In the genomic region with DNA sequence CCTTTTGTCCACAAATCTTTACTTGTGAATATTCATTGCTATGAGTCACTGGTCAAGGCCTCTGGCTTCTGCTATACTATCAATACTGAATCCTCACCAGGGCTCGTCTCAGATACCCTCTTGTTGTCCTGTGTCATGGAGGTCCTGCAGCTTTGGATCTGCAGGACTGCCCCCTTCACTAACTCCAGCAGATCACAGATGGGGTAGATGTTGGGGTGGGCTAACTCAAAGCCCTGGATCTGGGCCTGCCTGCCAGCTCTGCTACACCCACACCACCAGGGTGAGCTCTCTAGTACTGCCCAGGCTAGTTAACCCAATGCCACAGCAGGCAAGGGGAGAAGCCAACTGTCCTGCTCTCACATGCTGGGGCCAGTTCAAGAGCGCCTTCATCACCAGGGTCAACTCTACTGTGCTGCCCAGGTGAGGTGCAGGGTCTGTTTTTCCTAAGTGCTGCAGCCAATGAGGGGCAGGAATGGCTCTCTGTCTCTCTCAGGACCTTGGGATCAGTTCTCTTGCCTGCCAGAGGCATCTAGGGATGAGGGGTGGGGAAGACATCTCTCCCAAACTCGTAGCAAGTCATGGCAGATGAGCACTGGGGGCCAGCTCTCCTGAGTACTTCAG, we compare ENCODE assay signal across 22 mouse cellular contexts. TPM values are rescaled to one million over a fixed set of nuclear protein-coding genes. Genes with fewer than 3 reads are reported as not detected.
DNase-seq lines count a peak whose midpoint lies in the region; ATAC-seq and TF ChIP-seq lines count a peak whose summit lies in the region.
"Had no signal": no experiment of that assay in that cellular context is flagged by ENCODE, and none has a peak within 500 bp of the region (broad histone marks: within the 10 kb centered on the region; RNA-seq: fewer than 3 reads in every experiment).

No protein-coding gene starts in this region.

- no peak overlapping the region for H3K4me3 ChIP-seq in heart, embryonic 15.5 days
- H3K4me3 ChIP-seq in liver, embryonic 14.5 days (ENCODE audit: insufficient read depth in 1 of 2, low read depth in 2 of 2, low read length in 2 of 2): no peak overlapping the region
- H3K4me3 ChIP-seq in liver, embryonic 11.5 days (ENCODE audit: low read depth, low read length): no peak overlapping the region
- H3K4me3 ChIP-seq: embryonic facial prominence, embryonic 13.5 days; embryonic facial prominence, embryonic 15.5 days; erythroblast, embryonic 14.5 days; forebrain, embryonic 10.5 days; forebrain, embryonic 12.5 days had no signal

- H3K27ac ChIP-seq in heart, embryonic 15.5 days: no peak overlapping the region
- H3K27ac ChIP-seq in liver, embryonic 14.5 days: no peak overlapping the region
- no peak overlapping the region for H3K27ac ChIP-seq in liver, embryonic 11.5 days (ENCODE audit: low read depth, low read length)
- H3K27ac ChIP-seq: embryonic facial prominence, embryonic 13.5 days; embryonic facial prominence, embryonic 15.5 days; forebrain, embryonic 10.5 days; forebrain, embryonic 12.5 days had no signal

- 61% methylated on average over 3 of the region's 3 CpGs for WGBS in heart, embryonic 15.5 days
- 52% methylated on average over 3 of the region's 3 CpGs for WGBS in liver, embryonic 14.5 days (ENCODE audit: insufficient replicate concordance)
- WGBS in liver, embryonic 11.5 days: 75% methylated on average over 3 of the region's 3 CpGs

- no peaks in the 10 kb centered on the region for H3K9me3 ChIP-seq in heart, embryonic 15.5 days (replicated peaks)
- H3K9me3 ChIP-seq in liver, embryonic 14.5 days (ENCODE audit: control insufficient read depth, low read length): no peaks in the 10 kb centered on the region
- H3K9me3 ChIP-seq in liver, embryonic 11.5 days (ENCODE audit: control insufficient read depth, low read length): no peaks in the 10 kb centered on the region
- H3K9me3 ChIP-seq: embryonic facial prominence, embryonic 13.5 days; embryonic facial prominence, embryonic 15.5 days; forebrain, embryonic 10.5 days; forebrain, embryonic 12.5 days had no signal

- intact Hi-C loops in heart, postnatal 10 days (cut with DNase I): no loop called here

- H3K27me3 ChIP-seq in heart, embryonic 15.5 days: no peaks in the 10 kb centered on the region
- no peaks in the 10 kb centered on the region for H3K27me3 ChIP-seq in liver, embryonic 14.5 days (ENCODE audit: control insufficient read depth, insufficient read depth, low read length)
- H3K27me3 ChIP-seq in liver, embryonic 11.5 days (replicated peaks; ENCODE audit: control insufficient read depth, insufficient read depth, low read length): no peaks in the 10 kb centered on the region
- H3K27me3 ChIP-seq: embryonic facial prominence, embryonic 13.5 days; embryonic facial prominence, embryonic 15.5 days; forebrain, embryonic 12.5 days had no signal

- ATAC-seq in heart, embryonic 15.5 days (replicated peaks; ENCODE audit: insufficient number of reproducible peaks, insufficient read depth, low FRiP score, low read depth): 0 out of 2 replicates have a peak, but pooled peaks have one; percentile 10
- ATAC-seq in liver, embryonic 14.5 days (ENCODE audit: insufficient read depth): peak; percentile 11; the same call in 1 of the 2 replicates
- ATAC-seq in liver, embryonic 11.5 days (replicated peaks; ENCODE audit: low FRiP score): no peak
- 0 out of 2 replicates have a peak, but pooled peaks have one; percentile 6 for ATAC-seq in granulocyte monocyte progenitor cell, adult 5-6 weeks (replicated peaks; ENCODE audit: poor library complexity, severe bottlenecking)
- ATAC-seq: forebrain, embryonic 14.5 days had no signal

- H3K4me2 ChIP-seq in heart, embryonic 15.5 days: no peak overlapping the region
- no peak overlapping the region for H3K4me2 ChIP-seq in liver, embryonic 14.5 days (ENCODE audit: low read depth)
- no peak overlapping the region for H3K4me2 ChIP-seq in liver, embryonic 11.5 days
- H3K4me2 ChIP-seq: embryonic facial prominence, embryonic 13.5 days; embryonic facial prominence, embryonic 15.5 days; forebrain, embryonic 12.5 days had no signal

- no peak for TF ChIP-seq EP300 in liver, embryonic 14.5 days (IDR thresholded peaks at IDR 0.05; ENCODE audit: low read depth)

- H3K4me1 ChIP-seq in heart, embryonic 15.5 days (replicated peaks): no peaks in the 10 kb centered on the region
- peaks cover 0 to under 1% of the 10 kb centered on the region in 2 experiments; a peak in 2 of 4 replicates for H3K4me1 ChIP-seq in liver, embryonic 14.5 days (replicated peaks; ENCODE audit: control insufficient read depth in 2 of 2, insufficient read depth in 2 of 2, low read length in 1 of 2)
- no peaks in the 10 kb centered on the region for H3K4me1 ChIP-seq in liver, embryonic 11.5 days (replicated peaks; ENCODE audit: control insufficient read depth, insufficient read depth, low read length)
- H3K4me1 ChIP-seq: forebrain, embryonic 10.5 days; forebrain, embryonic 12.5 days had no signal

- TF ChIP-seq CTCF in liver, embryonic 14.5 days (IDR thresholded peaks at IDR 0.05; ENCODE audit: low read depth): no peak

- H3K36me3 ChIP-seq in heart, embryonic 15.5 days: no peaks in the 10 kb centered on the region
- H3K36me3 ChIP-seq in liver, embryonic 14.5 days (replicated peaks; ENCODE audit: control insufficient read depth, insufficient read depth, low read depth): no peaks in the 10 kb centered on the region
- no peaks in the 10 kb centered on the region for H3K36me3 ChIP-seq in liver, embryonic 11.5 days (ENCODE audit: control insufficient read depth, insufficient read depth, low read length)
- H3K36me3 ChIP-seq: embryonic facial prominence, embryonic 13.5 days; embryonic facial prominence, embryonic 15.5 days; forebrain, embryonic 10.5 days; forebrain, embryonic 12.5 days had no signal

- no peak for DNase-seq in heart, postnatal 10 days
- DNase-seq in liver, embryonic 14.5 days (ENCODE audit: low read depth in 3 of 3, low spot score in 3 of 3): no peak
- DNase-seq in liver, embryonic 11.5 days (ENCODE audit: low spot score): no peak
- DNase-seq in spleen, postnatal 14 days (ENCODE audit: low spot score in 2 of 2): no peak
- DNase-seq: adrenal gland, adult 2 months; adrenal gland, postnatal 10 days; adrenal gland, postnatal 25 days; cerebellum, adult 11 months; cerebellum, adult 18-20 months; cerebellum, adult 8-10 months; cerebellum, adult 9-11 months; cerebellum, postnatal 14 days; cerebellum, postnatal 36 days; embryo, embryonic 11 days had no signal

- H3K9ac ChIP-seq in heart, embryonic 15.5 days: no peak overlapping the region
- no peak overlapping the region for H3K9ac ChIP-seq in liver, embryonic 14.5 days (replicated peaks)
- H3K9ac ChIP-seq in liver, embryonic 11.5 days (ENCODE audit: low read depth, low read length): no peak overlapping the region
- H3K9ac ChIP-seq: embryonic facial prominence, embryonic 13.5 days; embryonic facial prominence, embryonic 15.5 days; forebrain, embryonic 12.5 days had no signal

RNA-seq across cellular contexts. Expression of gene Fam133b, which starts 6.9 kb away (rescaled TPM):
- polyA plus RNA-seq in heart, embryonic 15.5 days (2015; fragmentation: Nextera tagmentation; extraction: Ambion mirVana): 15.0 and 16.8 TPM in 2 replicates
- total RNA-seq in heart, postnatal 10 days (2021): 10 to 100 TPM; 20.8 to 21.4 TPM
- polyA plus RNA-seq in liver, embryonic 14.5 days (2012; rRNA removed): 6.5 and 10.9 TPM in 2 replicates
- polyA plus RNA-seq in liver, embryonic 14.5 days (2014; fragmentation: Nextera tagmentation; extraction: Ambion mirVana): 11.6 and 11.7 TPM in 2 replicates
- polyA plus RNA-seq in liver, embryonic 11.5 days (2014; fragmentation: Nextera tagmentation; extraction: Ambion mirVana): 26.2 and 28.4 TPM in 2 replicates
- 80.8 and 84.5 TPM in 2 replicates for total RNA-seq in granulocyte monocyte progenitor cell, adult 5-6 weeks (2014; fragmentation: Nextera tagmentation)
- total RNA-seq in granulocyte monocyte progenitor cell, adult 5-6 weeks (2017): 112 and 128 TPM in 2 replicates

RNA-seq across cellular contexts. Expression of gene 1700109H08Rik, which starts 34.7 kb away (rescaled TPM):
- polyA plus RNA-seq in heart, embryonic 15.5 days (2015; fragmentation: Nextera tagmentation; extraction: Ambion mirVana): 1.6 and 2.4 TPM in 2 replicates
- total RNA-seq in heart, postnatal 10 days (2021): 1 to 10 TPM; 2.8 to 3.6 TPM
- polyA plus RNA-seq in liver, embryonic 14.5 days (2012; rRNA removed): 1.2 and 1.9 TPM in 2 replicates
- polyA plus RNA-seq in liver, embryonic 14.5 days (2014; fragmentation: Nextera tagmentation; extraction: Ambion mirVana): 0.50 and 0.71 TPM in 2 replicates
- polyA plus RNA-seq in liver, embryonic 11.5 days (2014; fragmentation: Nextera tagmentation; extraction: Ambion mirVana): 1.8 and 3.1 TPM in 2 replicates
- 12.4 and 15.1 TPM in 2 replicates for total RNA-seq in granulocyte monocyte progenitor cell, adult 5-6 weeks (2014; fragmentation: Nextera tagmentation)
- total RNA-seq in granulocyte monocyte progenitor cell, adult 5-6 weeks (2017): 8.0 and 8.2 TPM in 2 replicates

RNA-seq across cellular contexts. Expression of gene Pex1, which starts 59.2 kb away (rescaled TPM):
- polyA plus RNA-seq in heart, embryonic 15.5 days (2015; fragmentation: Nextera tagmentation; extraction: Ambion mirVana): 10.1 and 11.3 TPM in 2 replicates
- 10 to 100 TPM; 11.0 to 12.1 TPM for total RNA-seq in heart, postnatal 10 days (2021)
- polyA plus RNA-seq in liver, embryonic 14.5 days (2012; rRNA removed): 2.2 and 4.0 TPM in 2 replicates
- 2.9 and 3.8 TPM in 2 replicates for polyA plus RNA-seq in liver, embryonic 14.5 days (2014; fragmentation: Nextera tagmentation; extraction: Ambion mirVana)
- polyA plus RNA-seq in liver, embryonic 11.5 days (2014; fragmentation: Nextera tagmentation; extraction: Ambion mirVana): 7.7 and 9.3 TPM in 2 replicates
- 43.0 and 56.1 TPM in 2 replicates for total RNA-seq in granulocyte monocyte progenitor cell, adult 5-6 weeks (2014; fragmentation: Nextera tagmentation)
- total RNA-seq in granulocyte monocyte progenitor cell, adult 5-6 weeks (2017): 10.4 and 20.7 TPM in 2 replicates

RNA-seq across cellular contexts. Expression of gene Rbm48, which starts 59.7 kb away (rescaled TPM):
- polyA plus RNA-seq in heart, embryonic 15.5 days (2015; fragmentation: Nextera tagmentation; extraction: Ambion mirVana): 7.6 and 9.4 TPM in 2 replicates
- 1 to 10 TPM; 5.9 to 6.6 TPM for total RNA-seq in heart, postnatal 10 days (2021)
- polyA plus RNA-seq in liver, embryonic 14.5 days (2012; rRNA removed): 2.3 and 4.1 TPM in 2 replicates
- polyA plus RNA-seq in liver, embryonic 14.5 days (2014; fragmentation: Nextera tagmentation; extraction: Ambion mirVana): 5.7 and 6.2 TPM in 2 replicates
- polyA plus RNA-seq in liver, embryonic 11.5 days (2014; fragmentation: Nextera tagmentation; extraction: Ambion mirVana): 12.7 and 13.0 TPM in 2 replicates
- total RNA-seq in granulocyte monocyte progenitor cell, adult 5-6 weeks (2014; fragmentation: Nextera tagmentation): 7.9 and 28.1 TPM in 2 replicates
- 28.5 and 29.8 TPM in 2 replicates for total RNA-seq in granulocyte monocyte progenitor cell, adult 5-6 weeks (2017)
